Mouse (Mus musculus): ENCODE data around the gene Tm4sf5. TPM values are rescaled to one million over a fixed set of nuclear protein-coding genes. Genes with fewer than 3 reads are reported as not detected.

The Tm4sf5 gene
- polyA plus RNA-seq (2015; fragmentation: Nextera tagmentation; extraction: Ambion mirVana), result 2.0 and 2.8 TPM in 2 replicates

GRCm38 (mm10) chr11:70504970-70505369 lies at the start of gene Tm4sf5:
TSS of gene Tm4sf5 (plus strand) at chr11:70505244.

DNA sequence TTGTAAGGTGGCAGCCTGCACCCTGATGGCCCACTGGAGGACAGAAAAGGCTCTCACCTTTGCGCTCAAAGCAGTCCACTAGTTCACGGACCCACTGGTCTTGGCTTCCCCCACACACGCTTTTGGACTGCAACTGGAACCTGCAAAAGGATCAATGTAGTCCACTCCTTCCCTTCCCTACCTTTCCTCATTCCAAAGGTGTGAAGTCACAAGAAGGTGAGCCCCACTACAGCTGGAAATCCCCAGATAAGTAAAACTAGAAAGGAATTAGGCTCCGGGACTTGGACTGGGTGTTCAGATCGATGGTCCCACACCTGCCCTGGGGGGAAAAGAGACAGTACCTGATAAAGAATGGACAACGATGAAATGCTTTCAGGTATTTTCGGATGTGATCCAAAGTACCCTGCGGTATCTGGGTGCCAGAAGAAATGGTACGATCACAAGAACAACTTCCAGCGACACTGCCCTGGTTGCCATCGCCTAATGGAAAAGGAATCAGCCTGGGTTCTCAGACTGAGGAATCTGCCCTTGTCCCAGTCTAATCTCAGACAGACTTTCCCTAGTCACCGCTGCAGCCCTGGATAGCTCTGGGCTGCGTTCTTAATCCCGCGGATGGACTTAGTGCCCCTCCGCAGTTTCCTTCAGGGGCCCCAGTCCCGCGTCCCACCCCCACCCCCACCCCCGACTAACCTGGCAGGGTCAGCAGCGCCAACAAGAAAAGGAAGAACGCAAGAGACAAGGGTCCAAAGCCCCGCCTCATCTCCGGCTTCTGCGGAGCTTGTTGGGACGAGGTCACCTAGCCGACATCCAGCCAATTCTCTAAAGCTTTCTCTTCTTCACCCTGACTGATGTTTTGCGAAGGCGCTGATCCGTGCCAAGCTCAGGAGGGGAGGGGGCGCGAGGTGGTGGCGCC lies 46.1 kb upstream of the Tm4sf5 start, which contains the start of gene Zmynd15:
TSS of gene Zmynd15 (plus strand) at position 746 of the 913 bp plus-strand sequence.

DNA sequence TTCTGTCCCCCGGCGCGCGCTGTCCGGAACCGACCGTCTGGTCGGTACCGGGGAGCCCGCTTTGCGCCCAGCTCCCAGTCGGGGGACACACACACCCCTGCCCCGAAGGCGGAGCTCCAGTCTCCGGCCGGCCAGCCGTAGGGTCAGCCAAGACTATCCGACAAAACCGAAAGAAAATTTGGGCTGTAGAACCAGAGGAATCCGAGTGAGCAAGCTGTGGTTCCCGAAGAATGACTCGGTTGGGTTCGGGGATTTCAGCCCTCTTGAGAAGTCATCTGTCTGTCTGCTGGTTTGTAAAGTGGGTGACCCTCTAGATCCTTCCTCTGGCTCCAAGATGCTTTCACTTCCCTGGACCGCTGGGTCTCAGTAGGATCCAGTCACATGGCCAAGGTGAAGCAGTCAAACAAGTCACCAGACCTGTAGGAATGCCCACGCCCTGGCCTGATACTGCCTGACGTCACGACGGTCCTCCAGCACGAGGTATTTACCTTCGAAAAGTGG lies 45.4 kb upstream of the Tm4sf5 start, which contains the start of gene Cxcl16:
TSS of gene Cxcl16 (minus strand) at position 384 of the 501 bp plus-strand sequence.

DNA sequence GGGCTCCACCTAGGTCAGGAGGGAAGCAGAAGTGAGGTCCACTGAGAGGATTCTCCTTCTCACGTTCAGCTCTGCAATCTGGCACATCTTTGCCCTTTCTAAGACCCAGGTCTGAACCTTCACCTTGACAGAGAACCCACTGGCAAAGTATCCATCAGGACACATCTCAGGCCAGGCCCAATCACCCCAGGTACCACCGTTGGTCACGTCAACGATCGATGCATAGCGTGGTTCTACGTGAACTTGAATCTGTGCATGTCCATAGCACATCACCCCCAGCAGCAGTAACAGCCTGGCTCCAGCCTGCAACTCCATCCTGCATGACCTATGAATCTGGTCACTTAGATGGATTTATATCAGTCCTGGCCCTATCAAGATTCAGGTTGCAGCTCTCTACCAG lies 9.2 kb downstream of the Tm4sf5 start, which contains the start of gene Vmo1:
TSS of gene Vmo1 (minus strand) at position 329 of the 400 bp plus-strand sequence.

DNA sequence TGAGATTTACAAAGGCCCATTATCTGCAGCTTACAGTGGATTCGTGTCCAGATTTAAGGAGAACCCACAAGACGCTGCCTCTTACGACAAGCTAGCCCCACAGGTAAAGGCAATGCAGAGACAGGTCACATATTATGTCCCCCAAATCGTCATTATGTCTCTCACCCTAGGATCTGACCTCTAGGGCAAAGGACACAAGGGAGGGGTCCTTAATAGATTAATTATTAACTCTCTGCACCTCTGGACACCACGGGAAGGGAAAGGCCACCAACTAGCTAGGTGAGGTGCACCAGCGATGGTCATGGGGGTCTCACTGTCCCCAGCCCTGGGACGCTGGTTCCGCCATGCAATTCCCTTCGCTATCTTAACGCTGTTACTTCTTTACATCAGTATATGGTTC lies 13.9 kb downstream of the Tm4sf5 start, which contains the start of gene Gltpd2:
TSS of gene Gltpd2 (plus strand) at position 274 of the 400 bp plus-strand sequence.

DNA sequence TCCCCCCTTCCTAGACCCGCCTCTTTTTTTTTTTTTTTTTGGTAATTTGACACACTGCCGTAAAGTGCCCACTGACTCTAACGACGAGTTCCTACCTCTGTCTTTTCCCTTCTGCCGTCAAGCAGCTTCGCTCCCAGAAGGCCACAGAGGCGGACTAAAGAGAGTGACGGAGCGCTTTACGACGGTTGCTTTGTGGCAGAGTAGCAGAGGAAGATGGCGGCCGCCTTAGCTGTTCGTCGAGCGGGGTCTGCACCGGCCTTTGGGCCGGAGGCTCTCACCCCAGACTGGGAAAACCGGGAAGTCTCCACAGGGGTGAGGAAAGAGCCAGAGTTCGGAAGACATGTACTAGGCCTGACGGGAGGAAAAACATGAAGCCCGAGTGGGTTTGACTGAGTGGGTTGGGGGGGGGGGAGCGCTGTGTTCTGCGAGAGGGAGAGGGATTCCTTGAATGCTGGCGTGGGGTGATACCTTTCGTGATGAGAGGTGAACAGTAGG lies 20.2 kb downstream of the Tm4sf5 start, which contains the start of gene Psmb6:
TSS of gene Psmb6 (plus strand) at position 184 of the 495 bp plus-strand sequence.

DNA sequence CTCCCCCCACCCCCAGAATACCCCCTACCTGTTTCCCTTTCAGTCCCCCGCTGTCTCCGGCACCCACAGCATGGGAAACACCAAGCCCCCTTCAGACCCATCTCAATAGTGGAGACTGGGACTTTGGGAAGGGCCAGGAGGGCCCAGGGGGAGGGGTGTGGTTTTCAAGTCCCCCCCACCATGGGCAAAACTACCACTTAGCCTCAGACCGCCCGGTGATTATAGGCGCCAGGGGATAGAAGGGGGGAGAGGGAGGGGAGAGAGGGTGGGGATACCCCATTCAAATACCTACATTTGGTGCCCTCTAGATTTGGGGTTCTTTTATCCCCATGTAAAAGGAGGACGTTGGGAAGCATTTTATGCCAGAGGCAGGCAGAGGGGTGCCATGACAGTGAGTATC lies 27.8 kb downstream of the Tm4sf5 start, which contains the start of gene Gm40193:
TSS of gene Gm40193 (minus strand) at position 101 of the 400 bp plus-strand sequence.

DNA sequence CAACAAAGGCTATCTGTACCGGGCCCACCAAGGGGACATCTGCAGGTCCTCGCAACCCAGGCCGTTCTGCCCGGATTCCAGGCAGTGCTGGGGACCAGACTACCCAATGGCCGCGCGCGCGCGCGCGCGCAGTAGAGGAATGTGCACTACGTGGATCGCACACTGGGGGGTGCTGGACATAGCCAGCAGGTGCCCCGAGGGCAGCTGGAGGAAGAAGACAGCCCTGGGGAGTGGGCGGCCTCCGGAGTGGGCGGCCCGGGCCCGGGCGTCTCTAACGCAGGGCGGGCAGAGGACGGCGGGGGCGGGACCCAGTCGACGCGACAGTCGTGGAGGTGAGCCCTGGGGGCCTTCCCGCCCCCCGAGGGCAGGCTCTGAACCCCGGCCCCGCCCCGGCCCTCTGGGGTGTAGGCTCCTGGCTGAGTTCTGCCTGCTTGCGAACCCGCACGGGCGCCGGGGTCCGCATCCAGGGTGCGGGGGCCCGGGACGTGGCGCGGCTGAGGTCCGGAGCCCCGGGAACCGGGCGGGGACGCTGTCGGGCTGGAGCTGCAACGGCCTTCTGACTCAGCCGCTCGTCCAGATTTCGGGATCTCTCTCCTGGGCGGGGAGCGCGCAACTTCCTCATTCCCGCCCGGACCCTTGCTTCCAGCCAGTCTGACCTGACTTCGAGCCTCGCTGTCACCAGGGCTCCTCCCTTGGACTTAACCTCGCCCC lies 35.0 kb downstream of the Tm4sf5 start, which contains the start of gene Pld2:
TSS of gene Pld2 (plus strand) at position 188 of the 711 bp plus-strand sequence.

Other genes starting within 250 kb of the Tm4sf5 start
- gene Alox12, start 249.9 kb upstream of the Tm4sf5 start, polyA plus RNA-seq (2015; fragmentation: Nextera tagmentation; extraction: Ambion mirVana), result 2.3 and 3.6 TPM in 2 replicates
- 0.16 and 0.17 TPM in 2 replicates for gene Alox12e, start 182.6 kb upstream of the Tm4sf5 start, polyA plus RNA-seq (2015; fragmentation: Nextera tagmentation; extraction: Ambion mirVana)
- 0.71 and 1.2 TPM in 2 replicates for gene Alox15, start 153.2 kb upstream of the Tm4sf5 start, polyA plus RNA-seq (2015; fragmentation: Nextera tagmentation; extraction: Ambion mirVana)
- gene Pelp1, start 95.2 kb upstream of the Tm4sf5 start, polyA plus RNA-seq (2015; fragmentation: Nextera tagmentation; extraction: Ambion mirVana), result 13.3 and 16.2 TPM in 2 replicates
- 8.3 and 12.3 TPM in 2 replicates for gene Arrb2, start 72.6 kb upstream of the Tm4sf5 start, polyA plus RNA-seq (2015; fragmentation: Nextera tagmentation; extraction: Ambion mirVana)
- gene Med11, start 53.3 kb upstream of the Tm4sf5 start, polyA plus RNA-seq (2015; fragmentation: Nextera tagmentation; extraction: Ambion mirVana), result 25.1 and 27.3 TPM in 2 replicates
- gene Zmynd15, start 45.8 kb upstream of the Tm4sf5 start, polyA plus RNA-seq (2015; fragmentation: Nextera tagmentation; extraction: Ambion mirVana), result 0.55 and 0.74 TPM in 2 replicates
- 11.8 and 17.9 TPM in 2 replicates for gene Cxcl16, start 45.3 kb upstream of the Tm4sf5 start, polyA plus RNA-seq (2015; fragmentation: Nextera tagmentation; extraction: Ambion mirVana)
- 0.58 and 0.60 TPM in 2 replicates for gene Vmo1, start 9.4 kb downstream of the Tm4sf5 start, polyA plus RNA-seq (2015; fragmentation: Nextera tagmentation; extraction: Ambion mirVana)
- gene Gltpd2, start 14.0 kb downstream of the Tm4sf5 start, polyA plus RNA-seq (2015; fragmentation: Nextera tagmentation; extraction: Ambion mirVana), result 0.30 and 0.48 TPM in 2 replicates
- gene Psmb6, start 20.1 kb downstream of the Tm4sf5 start, polyA plus RNA-seq (2015; fragmentation: Nextera tagmentation; extraction: Ambion mirVana), result 523 and 588 TPM in 2 replicates
- not detected in 2 replicates for gene Gm40193, start 27.7 kb downstream of the Tm4sf5 start, polyA plus RNA-seq (2015; fragmentation: Nextera tagmentation; extraction: Ambion mirVana)
- gene Pld2, start 34.8 kb downstream of the Tm4sf5 start, polyA plus RNA-seq (2015; fragmentation: Nextera tagmentation; extraction: Ambion mirVana), result 11.7 and 12.5 TPM in 2 replicates
- 6.9 and 7.3 TPM in 2 replicates for gene Mink1, start 57.6 kb downstream of the Tm4sf5 start, polyA plus RNA-seq (2015; fragmentation: Nextera tagmentation; extraction: Ambion mirVana)
- gene 4930544D05Rik, start 110.6 kb downstream of the Tm4sf5 start, polyA plus RNA-seq (2015; fragmentation: Nextera tagmentation; extraction: Ambion mirVana), result not detected in 2 replicates
- gene Chrne, start 114.0 kb downstream of the Tm4sf5 start, polyA plus RNA-seq (2015; fragmentation: Nextera tagmentation; extraction: Ambion mirVana), result 0.57 and 0.93 TPM in 2 replicates
- gene Gp1ba, start 133.9 kb downstream of the Tm4sf5 start, polyA plus RNA-seq (2015; fragmentation: Nextera tagmentation; extraction: Ambion mirVana), result 0.14 and 0.31 TPM in 2 replicates
- gene Rnf167, start 142.0 kb downstream of the Tm4sf5 start, polyA plus RNA-seq (2015; fragmentation: Nextera tagmentation; extraction: Ambion mirVana), result 54.3 and 65.0 TPM in 2 replicates
- gene Slc25a11, start 142.2 kb downstream of the Tm4sf5 start, polyA plus RNA-seq (2015; fragmentation: Nextera tagmentation; extraction: Ambion mirVana), result 107 and 111 TPM in 2 replicates
- 2,757 and 3,152 TPM in 2 replicates for gene Pfn1, start 149.4 kb downstream of the Tm4sf5 start, polyA plus RNA-seq (2015; fragmentation: Nextera tagmentation; extraction: Ambion mirVana)
- 94.5 and 97.9 TPM in 2 replicates for gene Eno3, start 152.0 kb downstream of the Tm4sf5 start, polyA plus RNA-seq (2015; fragmentation: Nextera tagmentation; extraction: Ambion mirVana)
- 132 and 135 TPM in 2 replicates for gene Spag7, start 164.2 kb downstream of the Tm4sf5 start, polyA plus RNA-seq (2015; fragmentation: Nextera tagmentation; extraction: Ambion mirVana)
- gene Camta2, start 182.9 kb downstream of the Tm4sf5 start, polyA plus RNA-seq (2015; fragmentation: Nextera tagmentation; extraction: Ambion mirVana), result 10.6 and 12.4 TPM in 2 replicates
- 1.3 and 2.4 TPM in 2 replicates for gene Inca1, start 194.9 kb downstream of the Tm4sf5 start, polyA plus RNA-seq (2015; fragmentation: Nextera tagmentation; extraction: Ambion mirVana)
- gene Kif1c, start 195.3 kb downstream of the Tm4sf5 start, polyA plus RNA-seq (2015; fragmentation: Nextera tagmentation; extraction: Ambion mirVana), result 4.8 and 5.8 TPM in 2 replicates

All from urinary bladder, postnatal 0 days (tissue).